Mouse (Mus musculus) forebrain, embryonic 12.5 days (tissue): ENCODE results near the gene Mllt10. TPM values are rescaled to one million over a fixed set of nuclear protein-coding genes. Genes with fewer than 3 reads are reported as not detected.
A peak's percentile ranks its signal among the peaks of the same experiment; 100 is the strongest.

Experiments used
- ATAC-seq: fragments of 200-750 bp; cut with Nextera tagmentation; 2 replicates; pipeline ENCODE4 v1.8.0; 2017; ENCODE audit warnings: moderate TSS enrichment; ENCODE audit not compliant: low FRiP score
- H3K27ac ChIP-seq: fragments of 300-500 bp; sonication (generic); 2 replicates; pipeline ENCODE4 v1.5.1; 2016; ENCODE audit warnings: mild to moderate bottlenecking
- H3K27me3 ChIP-seq: fragments of 300-500 bp; sonication (generic); 2 replicates; pipeline ENCODE4 v1.6.1; 2016; ENCODE audit warnings: mild to moderate bottlenecking
- H3K36me3 ChIP-seq: fragments of 300-500 bp; sonication (generic); replicated peaks from 2 replicates; pipeline ENCODE4 v1.6.1; 2016; ENCODE audit warnings: mild to moderate bottlenecking
- H3K4me1 ChIP-seq: fragments of 300-500 bp; sonication (generic); 2 replicates; pipeline ENCODE4 v1.6.1; 2016
- H3K4me2 ChIP-seq: fragments of 300-500 bp; sonication (generic); 2 replicates; pipeline ENCODE4 v1.6.1; 2016; ENCODE audit warnings: mild to moderate bottlenecking, moderate library complexity
- H3K4me3 ChIP-seq: fragments of 300-500 bp; sonication (generic); replicated peaks from 2 replicates; pipeline ENCODE4 v1.5.1; 2016; ENCODE audit warnings: mild to moderate bottlenecking
- H3K9ac ChIP-seq: fragments of 300-500 bp; sonication (generic); 2 replicates; pipeline ENCODE4 v1.6.1; 2016; ENCODE audit warnings: mild to moderate bottlenecking
- H3K9me3 ChIP-seq: fragments of 300-500 bp; sonication (generic); 2 replicates; pipeline ENCODE4 v1.6.1; 2016
- WGBS: fragments of 180-500 bp; shearing (Covaris S2); methylation state at CpG from one replicate; pipeline ENCODE4 v1.1.7; 2016; 5-methylcytosine and 5-hydroxymethylcytosine counted together
- polyA plus RNA-seq: library from polyadenylated mRNA; unstranded; fragments of >200 nt; fragmentation: Nextera tagmentation; extraction: Ambion mirVana; gene quantifications from 2 replicates; pipeline ENCODE4 v1.2.1, GENCODE M21; 2016

Gene Mllt10
- polyA plus RNA-seq, 1 experiment from 2014 or later = 76.8 TPM

- H3K36me3 ChIP-seq = peaks cover 54% of the 10 kb centered on the region
- H3K9ac ChIP-seq = no peak overlapping the region
- H3K27ac ChIP-seq = no peak overlapping the region
- 64% methylated on average over 1 of the region's 1 CpGs for WGBS
- ATAC-seq = no peak
- no peak overlapping the region for H3K4me2 ChIP-seq
- no peaks in the 10 kb centered on the region for H3K27me3 ChIP-seq
- H3K4me3 ChIP-seq = no peak overlapping the region
- H3K9me3 ChIP-seq = no peaks in the 10 kb centered on the region
- H3K4me1 ChIP-seq = peaks cover 4% of the 10 kb centered on the region; the same call in 1 of the 2 replicates
Observed at GRCm38 (mm10) chr2:18201820-18202462, 146.9 kb downstream of the Mllt10 start.

GRCm38 (mm10) chr2:18202923-18203322, 147.9 kb downstream of the Mllt10 start:
- H3K4me1 ChIP-seq = peaks cover 4% of the 10 kb centered on the region; the same call in 1 of the 2 replicates
- H3K27ac ChIP-seq = no peak overlapping the region
- no peaks in the 10 kb centered on the region for H3K9me3 ChIP-seq
- peaks cover 55% of the 10 kb centered on the region for H3K36me3 ChIP-seq
- H3K27me3 ChIP-seq = no peaks in the 10 kb centered on the region
- H3K9ac ChIP-seq = no peak overlapping the region
- no peak overlapping the region for H3K4me3 ChIP-seq
- WGBS = 97% methylated on average over 4 of the region's 4 CpGs
- no peak for ATAC-seq
- no peak overlapping the region for H3K4me2 ChIP-seq

- Histone ChIP-seq H3K9me3 (no peaks in the 10 kb centered on the region), H3K9ac (no peak overlapping the region), H3K4me2 (no peak overlapping the region), H3K4me1 (peaks cover 4% of the 10 kb centered on the region; the same call in 1 of the 2 replicates), H3K36me3 (peaks cover 59% of the 10 kb centered on the region), H3K27ac (no peak overlapping the region), H3K27me3 (no peaks in the 10 kb centered on the region), H3K4me3 (no peak overlapping the region)
- no peak for ATAC-seq
- WGBS = 76% methylated on average over 3 of the region's 3 CpGs
Observed at GRCm38 (mm10) chr2:18205118-18205517, 150.1 kb downstream of the Mllt10 start.

- ATAC-seq = peak; percentile 62
- Histone ChIP-seq H3K4me1 (peaks cover 4% of the 10 kb centered on the region; the same call in 1 of the 2 replicates), H3K4me2 (no peak overlapping the region), H3K9ac (no peak overlapping the region), H3K9me3 (no peaks in the 10 kb centered on the region), H3K4me3 (no peak overlapping the region), H3K27ac (peak overlapping the region; percentile 65; the same call in 1 of the 2 replicates), H3K27me3 (no peaks in the 10 kb centered on the region), H3K36me3 (peaks cover 68% of the 10 kb centered on the region)
- 76% methylated on average over 10 of the region's 10 CpGs for WGBS
Observed at GRCm38 (mm10) chr2:18206811-18207210, 151.8 kb downstream of the Mllt10 start.

GRCm38 (mm10) chr2:18208578-18208977, 153.5 kb downstream of the Mllt10 start:
- no peak overlapping the region for H3K4me2 ChIP-seq
- peaks cover 73% of the 10 kb centered on the region for H3K36me3 ChIP-seq
- H3K27me3 ChIP-seq = no peaks in the 10 kb centered on the region
- no peaks in the 10 kb centered on the region for H3K9me3 ChIP-seq
- H3K4me1 ChIP-seq = peaks cover 4% of the 10 kb centered on the region; the same call in 1 of the 2 replicates
- no peak overlapping the region for H3K9ac ChIP-seq
- WGBS = 85% methylated on average over 6 of the region's 6 CpGs
- no peak overlapping the region for H3K4me3 ChIP-seq
- ATAC-seq = no peak
- no peak overlapping the region for H3K27ac ChIP-seq

GRCm38 (mm10) chr2:18209211-18209823, 154.3 kb downstream of the Mllt10 start:
- no peak overlapping the region for H3K4me3 ChIP-seq
- peaks cover 4% of the 10 kb centered on the region; the same call in 1 of the 2 replicates for H3K4me1 ChIP-seq
- H3K9me3 ChIP-seq = no peaks in the 10 kb centered on the region
- H3K27ac ChIP-seq = no peak overlapping the region
- peaks cover 77% of the 10 kb centered on the region for H3K36me3 ChIP-seq
- no peak overlapping the region for H3K9ac ChIP-seq
- 91% methylated on average over 7 of the region's 7 CpGs for WGBS
- no peak overlapping the region for H3K4me2 ChIP-seq
- ATAC-seq = no peak
- H3K27me3 ChIP-seq = no peaks in the 10 kb centered on the region

GRCm38 (mm10) chr2:18209948-18210347, 154.9 kb downstream of the Mllt10 start:
- H3K27me3 ChIP-seq = no peaks in the 10 kb centered on the region
- H3K36me3 ChIP-seq = peaks cover 79% of the 10 kb centered on the region
- 79% methylated on average over 4 of the region's 4 CpGs for WGBS

GRCm38 (mm10) chr2:18214031-18214430, 159.0 kb downstream of the Mllt10 start:
- no peak for ATAC-seq
- Histone ChIP-seq H3K4me1 (no peaks in the 10 kb centered on the region), H3K4me3 (no peak overlapping the region), H3K9ac (no peak overlapping the region), H3K27me3 (no peaks in the 10 kb centered on the region), H3K4me2 (no peak overlapping the region), H3K9me3 (no peaks in the 10 kb centered on the region), H3K27ac (no peak overlapping the region), H3K36me3 (peaks cover 81% of the 10 kb centered on the region)
- 89% methylated on average over 2 of the region's 2 CpGs for WGBS

More at GRCm38 (mm10) chr2:18209948-18210347, 154.9 kb downstream of the Mllt10 start:
- Histone ChIP-seq H3K4me2 (no peak overlapping the region), H3K27ac (no peak overlapping the region), H3K9ac (no peak overlapping the region), H3K9me3 (no peaks in the 10 kb centered on the region), H3K4me1 (peaks cover 4% of the 10 kb centered on the region; the same call in 1 of the 2 replicates), H3K4me3 (no peak overlapping the region)
- ATAC-seq = no peak

- peak; percentile 56; the same call in 1 of the 2 replicates for ATAC-seq
- 80% methylated on average over 3 of the region's 3 CpGs for WGBS
- H3K9me3 ChIP-seq = no peaks in the 10 kb centered on the region
- peaks cover 68% of the 10 kb centered on the region for H3K36me3 ChIP-seq
- no peak overlapping the region for H3K27ac ChIP-seq
- H3K9ac ChIP-seq = no peak overlapping the region
- H3K4me2 ChIP-seq = no peak overlapping the region
- H3K27me3 ChIP-seq = no peaks in the 10 kb centered on the region
- H3K4me3 ChIP-seq = no peak overlapping the region
- no peaks in the 10 kb centered on the region for H3K4me1 ChIP-seq
Observed at GRCm38 (mm10) chr2:18217867-18218266, 162.8 kb downstream of the Mllt10 start.

- Histone ChIP-seq H3K27me3 (no peaks in the 10 kb centered on the region), H3K4me3 (no peak overlapping the region), H3K36me3 (peaks cover 62% of the 10 kb centered on the region), H3K27ac (no peak overlapping the region), H3K9me3 (no peaks in the 10 kb centered on the region), H3K4me1 (no peaks in the 10 kb centered on the region), H3K9ac (no peak overlapping the region), H3K4me2 (no peak overlapping the region)
- WGBS = 80% methylated on average over 5 of the region's 5 CpGs
- no peak for ATAC-seq
Observed at GRCm38 (mm10) chr2:18218500-18218899, 163.5 kb downstream of the Mllt10 start.

- peaks cover 57% of the 10 kb centered on the region for H3K36me3 ChIP-seq
- H3K27ac ChIP-seq = no peak overlapping the region
- no peak for ATAC-seq
- H3K4me3 ChIP-seq = no peak overlapping the region
- H3K9me3 ChIP-seq = no peaks in the 10 kb centered on the region
- no peak overlapping the region for H3K4me2 ChIP-seq
- no peaks in the 10 kb centered on the region for H3K27me3 ChIP-seq
- H3K4me1 ChIP-seq = no peaks in the 10 kb centered on the region
- 84% methylated on average over 8 of the region's 8 CpGs for WGBS
- H3K9ac ChIP-seq = no peak overlapping the region
Observed at GRCm38 (mm10) chr2:18219136-18219535, 164.1 kb downstream of the Mllt10 start.

- H3K36me3 ChIP-seq = peaks cover 53% of the 10 kb centered on the region
Observed at GRCm38 (mm10) chr2:18219569-18219968, 164.5 kb downstream of the Mllt10 start.

More at GRCm38 (mm10) chr2:18219569-18219968, 164.5 kb downstream of the Mllt10 start:
- Histone ChIP-seq H3K4me1 (no peaks in the 10 kb centered on the region), H3K27ac (no peak overlapping the region), H3K4me3 (no peak overlapping the region), H3K9me3 (no peaks in the 10 kb centered on the region), H3K4me2 (no peak overlapping the region), H3K9ac (no peak overlapping the region), H3K27me3 (no peaks in the 10 kb centered on the region)
- no peak for ATAC-seq
- WGBS = 83% methylated on average over 13 of the region's 13 CpGs
